22 mouse cellular contexts compared by ENCODE assay signal in the genomic region with DNA sequence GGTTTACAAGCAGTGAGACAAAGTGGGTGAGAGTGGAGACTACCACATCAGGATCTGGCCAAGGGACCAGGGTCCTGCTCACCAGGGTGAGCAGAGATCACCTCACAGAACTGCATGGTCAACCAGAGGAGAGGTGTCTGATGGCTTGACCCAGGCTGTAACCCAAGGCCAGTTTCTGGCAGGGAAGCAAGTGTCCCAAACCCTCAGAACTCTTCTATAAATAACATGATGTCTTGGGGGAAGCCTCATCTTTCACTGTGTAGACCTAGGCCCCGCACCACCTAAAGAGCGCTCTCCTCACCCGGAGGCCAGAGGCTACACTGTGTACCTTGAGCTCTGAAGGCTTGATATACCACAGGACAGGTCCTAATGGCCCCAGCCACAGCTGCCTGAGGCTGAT. TPM values are rescaled to one million over a fixed set of nuclear protein-coding genes. Genes with fewer than 3 reads are reported as not detected.
DNase-seq lines count a peak whose midpoint lies in the region; ATAC-seq lines count a peak whose summit lies in the region.
"Had no signal": no experiment of that assay in that cellular context is flagged by ENCODE, and none has a peak within 500 bp of the region (broad histone marks: within the 10 kb centered on the region; RNA-seq: fewer than 3 reads in every experiment).

No protein-coding gene starts in this region.

- peaks cover 28% of the 10 kb centered on the region; the same call in 1 of the 2 replicates for H3K4me1 ChIP-seq in liver, embryonic 13.5 days (replicated peaks)
- H3K4me1 ChIP-seq in liver, embryonic 11.5 days (replicated peaks; ENCODE audit: control insufficient read depth, insufficient read depth, low read length): peaks cover 8% of the 10 kb centered on the region; the same call in 1 of the 2 replicates
- H3K4me1 ChIP-seq in liver, embryonic 16.5 days (ENCODE audit: control insufficient read depth, low read depth, low read length): peaks cover 6% of the 10 kb centered on the region
- no peaks in the 10 kb centered on the region for H3K4me1 ChIP-seq in forebrain, embryonic 13.5 days
- H3K4me1 ChIP-seq: embryonic facial prominence, embryonic 13.5 days; forebrain, embryonic 12.5 days; hindbrain, embryonic 12.5 days had no signal

- no peak overlapping the region for H3K9ac ChIP-seq in liver, embryonic 13.5 days
- no peak overlapping the region for H3K9ac ChIP-seq in liver, embryonic 11.5 days (ENCODE audit: low read depth, low read length)
- no peak overlapping the region for H3K9ac ChIP-seq in liver, embryonic 16.5 days (ENCODE audit: low read depth, low read length)
- H3K9ac ChIP-seq in forebrain, embryonic 13.5 days: no peak overlapping the region
- H3K9ac ChIP-seq: embryonic facial prominence, embryonic 13.5 days; forebrain, embryonic 12.5 days; forebrain, postnatal 0 days; heart, embryonic 13.5 days; hindbrain, embryonic 12.5 days had no signal

- H3K4me2 ChIP-seq in liver, embryonic 13.5 days: no peak overlapping the region
- H3K4me2 ChIP-seq in liver, embryonic 11.5 days: no peak overlapping the region
- no peak overlapping the region for H3K4me2 ChIP-seq in liver, embryonic 16.5 days (ENCODE audit: low read depth, low read length)
- no peak overlapping the region for H3K4me2 ChIP-seq in forebrain, embryonic 13.5 days
- H3K4me2 ChIP-seq: embryonic facial prominence, embryonic 13.5 days; forebrain, embryonic 12.5 days; heart, embryonic 13.5 days; hindbrain, embryonic 12.5 days had no signal

- peaks cover 22% of the 10 kb centered on the region for H3K36me3 ChIP-seq in liver, embryonic 13.5 days
- H3K36me3 ChIP-seq in liver, embryonic 11.5 days (ENCODE audit: control insufficient read depth, insufficient read depth, low read length): peaks cover 11% of the 10 kb centered on the region; the same call in 1 of the 2 replicates
- no peaks in the 10 kb centered on the region for H3K36me3 ChIP-seq in liver, embryonic 16.5 days (ENCODE audit: control insufficient read depth, insufficient read depth)
- peaks cover 62% of the 10 kb centered on the region for H3K36me3 ChIP-seq in forebrain, embryonic 13.5 days (ENCODE audit: poor library complexity, severe bottlenecking)

- no peaks in the 10 kb centered on the region for H3K27me3 ChIP-seq in liver, embryonic 13.5 days
- H3K27me3 ChIP-seq in liver, embryonic 11.5 days (replicated peaks; ENCODE audit: control insufficient read depth, insufficient read depth, low read length): no peaks in the 10 kb centered on the region
- H3K27me3 ChIP-seq in liver, embryonic 16.5 days (ENCODE audit: control insufficient read depth, insufficient read depth, low read depth, low read length): no peaks in the 10 kb centered on the region
- no peaks in the 10 kb centered on the region for H3K27me3 ChIP-seq in forebrain, embryonic 13.5 days
- H3K27me3 ChIP-seq: embryonic facial prominence, embryonic 13.5 days; forebrain, embryonic 12.5 days; heart, embryonic 13.5 days; hindbrain, embryonic 12.5 days; Patski had no signal

- no peak overlapping the region for H3K4me3 ChIP-seq in liver, embryonic 13.5 days (replicated peaks)
- no peak overlapping the region for H3K4me3 ChIP-seq in liver, embryonic 11.5 days (ENCODE audit: low read depth, low read length)
- no peak overlapping the region for H3K4me3 ChIP-seq in liver, embryonic 16.5 days (ENCODE audit: low read depth, low read length)
- H3K4me3 ChIP-seq in forebrain, embryonic 13.5 days: no peak overlapping the region
- H3K4me3 ChIP-seq: embryonic facial prominence, embryonic 13.5 days; forebrain, embryonic 12.5 days; heart, embryonic 13.5 days; hindbrain, embryonic 12.5 days had no signal

- no peak overlapping the region for H3K27ac ChIP-seq in liver, embryonic 13.5 days
- no peak overlapping the region for H3K27ac ChIP-seq in liver, embryonic 11.5 days (ENCODE audit: low read depth, low read length)
- no peak overlapping the region for H3K27ac ChIP-seq in liver, embryonic 16.5 days (ENCODE audit: low read length)
- H3K27ac ChIP-seq in forebrain, embryonic 13.5 days: no peak overlapping the region
- H3K27ac ChIP-seq: embryonic facial prominence, embryonic 13.5 days; forebrain, embryonic 12.5 days; heart, embryonic 13.5 days; hindbrain, embryonic 12.5 days had no signal

- DNase-seq in gastrocnemius, postnatal 25 days: peak; percentile 70
- DNase-seq in gastrocnemius, postnatal 4 days (ENCODE audit: low spot score in 2 of 2): no peak
- DNase-seq in liver, embryonic 13.5 days: no peak
- DNase-seq in liver, embryonic 11.5 days (ENCODE audit: low spot score): no peak
- no peak for DNase-seq in kidney, postnatal 36 days
- DNase-seq: adrenal gland, postnatal 14 days; cerebellum, adult 11-12 months; cerebellum, adult 9-10 months; cerebellum, postnatal 36 days; forebrain, postnatal 0 days; heart, adult 11 months; heart, postnatal 36 days had no signal

- WGBS in liver, embryonic 13.5 days (ENCODE audit: insufficient replicate concordance): 85% methylated on average over 3 of the region's 3 CpGs
- 86% methylated on average over 3 of the region's 3 CpGs for WGBS in liver, embryonic 11.5 days
- 66% methylated on average over 3 of the region's 3 CpGs for WGBS in liver, embryonic 16.5 days (ENCODE audit: insufficient replicate concordance)
- 98% methylated on average over 3 of the region's 3 CpGs for WGBS in forebrain, embryonic 13.5 days

- peak; percentile 42; the same call in 1 of the 2 replicates for ATAC-seq in liver, embryonic 13.5 days (ENCODE audit: low read depth)
- ATAC-seq in liver, embryonic 11.5 days (replicated peaks; ENCODE audit: low FRiP score): no peak
- ATAC-seq in liver, embryonic 16.5 days (ENCODE audit: low read depth): 0 out of 2 replicates have a peak, but pooled peaks have one; percentile 36
- no peak for ATAC-seq in forebrain, embryonic 13.5 days
- ATAC-seq: activated CD4-positive, CD25-positive, alpha-beta regulatory T cell, adult 4 months; forebrain, postnatal 0 days; hindbrain, embryonic 16.5 days; inflammation-experienced regulatory T-cells, adult 6 months; Patski had no signal

- no peaks in the 10 kb centered on the region for H3K9me3 ChIP-seq in liver, embryonic 13.5 days (replicated peaks)
- no peaks in the 10 kb centered on the region for H3K9me3 ChIP-seq in liver, embryonic 11.5 days (ENCODE audit: control insufficient read depth, low read length)
- H3K9me3 ChIP-seq in liver, embryonic 16.5 days (replicated peaks; ENCODE audit: control insufficient read depth, low read length): no peaks in the 10 kb centered on the region
- H3K9me3 ChIP-seq in forebrain, embryonic 13.5 days (replicated peaks): no peaks in the 10 kb centered on the region
- H3K9me3 ChIP-seq: embryonic facial prominence, embryonic 13.5 days; forebrain, embryonic 12.5 days; heart, embryonic 13.5 days; hindbrain, embryonic 12.5 days had no signal

RNA-seq across cellular contexts. Expression of gene Tmem184b, which starts 14.0 kb away (rescaled TPM):
- 10 to 100 TPM; 28.4 to 30.4 TPM for total RNA-seq in gastrocnemius, postnatal 25 days (2021)
- total RNA-seq in gastrocnemius, postnatal 4 days (2021): 10 to 100 TPM; 72.4 to 77.4 TPM
- polyA plus RNA-seq in liver, embryonic 13.5 days (2015; fragmentation: Nextera tagmentation; extraction: Ambion mirVana): 8.7 and 12.1 TPM in 2 replicates
- 36.4 and 38.8 TPM in 2 replicates for polyA plus RNA-seq in liver, embryonic 11.5 days (2014; fragmentation: Nextera tagmentation; extraction: Ambion mirVana)
- 10.4 and 12.1 TPM in 2 replicates for polyA plus RNA-seq in liver, embryonic 16.5 days (2015; fragmentation: Nextera tagmentation; extraction: Ambion mirVana)
- polyA plus RNA-seq in forebrain, embryonic 13.5 days (2015; fragmentation: Nextera tagmentation; extraction: Ambion mirVana): 29.4 and 31.3 TPM in 2 replicates

RNA-seq across cellular contexts. Expression of gene Csnk1e, which starts 38.0 kb away (rescaled TPM):
- total RNA-seq in gastrocnemius, postnatal 25 days (2021): 10 to 100 TPM; 43.1 to 43.9 TPM
- 10 to 100 TPM; 81.1 to 89.2 TPM for total RNA-seq in gastrocnemius, postnatal 4 days (2021)
- polyA plus RNA-seq in liver, embryonic 13.5 days (2015; fragmentation: Nextera tagmentation; extraction: Ambion mirVana): 10.4 and 11.4 TPM in 2 replicates
- 39.2 and 42.5 TPM in 2 replicates for polyA plus RNA-seq in liver, embryonic 11.5 days (2014; fragmentation: Nextera tagmentation; extraction: Ambion mirVana)
- polyA plus RNA-seq in liver, embryonic 16.5 days (2015; fragmentation: Nextera tagmentation; extraction: Ambion mirVana): 4.2 and 4.8 TPM in 2 replicates
- 200 and 208 TPM in 2 replicates for polyA plus RNA-seq in forebrain, embryonic 13.5 days (2015; fragmentation: Nextera tagmentation; extraction: Ambion mirVana)

Comparison
In these comparisons a context has a peak if more than half of its experiments do, and no peak if none do; other contexts are left out.
1. ATAC-seq: peak in liver, embryonic 13.5 days (single experiment) and liver, embryonic 16.5 days (single experiment); none in liver, embryonic 11.5 days (single experiment) and forebrain, embryonic 13.5 days (single experiment).